Mouse (Mus musculus): ENCODE measurements around the gene Cmya5. TPM values are rescaled to one million over a fixed set of nuclear protein-coding genes. Genes with fewer than 3 reads are reported as not detected.

Cmya5 gene
- polyA plus RNA-seq, 1 experiment from 2014 or later: 3.5 TPM

DNA sequence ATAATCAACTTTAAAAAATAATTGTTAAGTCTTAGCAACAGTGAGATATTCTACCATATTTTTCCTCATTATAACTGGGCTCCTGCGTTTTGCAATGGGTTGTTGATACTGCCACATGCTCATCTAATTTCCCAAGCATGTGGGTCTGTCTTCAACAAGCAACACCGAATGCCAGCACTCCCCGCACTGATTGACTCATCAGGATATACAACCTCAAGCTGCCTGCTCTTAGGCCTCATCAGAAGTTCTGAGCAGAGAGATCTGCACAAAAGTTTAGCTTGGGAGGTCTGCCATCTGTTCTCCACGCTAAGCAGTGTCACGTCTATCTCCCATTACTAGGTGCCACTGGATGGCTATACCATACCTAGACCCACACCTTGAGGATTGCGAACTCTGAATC is 76.2 kb downstream of the Cmya5 start:
- WGBS: 96% methylated on average over 6 of the region's 6 CpGs
- H3K27me3 ChIP-seq (replicated peaks; ENCODE audit: control insufficient read depth, insufficient read depth, low read length): no peaks in the 10 kb centered on the region
- peaks cover 7% of the 10 kb centered on the region for H3K4me1 ChIP-seq (ENCODE audit: control insufficient read depth, insufficient read depth, low read length)
- ATAC-seq (ENCODE audit: low read depth) (no peak), DNase-seq (ENCODE audit: low spot score) (no peak)
- H3K9ac ChIP-seq (ENCODE audit: low read depth, low read length): no peak overlapping the region
- no peak overlapping the region for H3K4me2 ChIP-seq (ENCODE audit: low read depth, low read length)
- no peaks in the 10 kb centered on the region for H3K36me3 ChIP-seq (ENCODE audit: control insufficient read depth, insufficient read depth, low read length)
- no peaks in the 10 kb centered on the region for H3K9me3 ChIP-seq (ENCODE audit: control insufficient read depth, low read length)
- no peak overlapping the region for H3K27ac ChIP-seq (replicated peaks; ENCODE audit: low read depth, low read length)
- H3K4me3 ChIP-seq (ENCODE audit: low read depth, low read length): no peak overlapping the region

GRCm38 (mm10) chr13:93062860-93063636 is 81.5 kb downstream of the Cmya5 start:
- Histone ChIP-seq H3K27me3 (replicated peaks; ENCODE audit: control insufficient read depth, insufficient read depth, low read length) (no peaks in the 10 kb centered on the region), H3K9ac (ENCODE audit: low read depth, low read length) (no peak overlapping the region), H3K27ac (replicated peaks; ENCODE audit: low read depth, low read length) (no peak overlapping the region), H3K4me1 (ENCODE audit: control insufficient read depth, insufficient read depth, low read length) (no peaks in the 10 kb centered on the region), H3K9me3 (ENCODE audit: control insufficient read depth, low read length) (no peaks in the 10 kb centered on the region), H3K4me2 (ENCODE audit: low read depth, low read length) (no peak overlapping the region), H3K36me3 (ENCODE audit: control insufficient read depth, insufficient read depth, low read length) (no peaks in the 10 kb centered on the region), H3K4me3 (ENCODE audit: low read depth, low read length) (no peak overlapping the region)
- DNase-seq (ENCODE audit: low spot score) (peak; percentile 38), ATAC-seq (ENCODE audit: low read depth) (peak; percentile 62; the same call in 1 of the 2 replicates)
- 66% methylated on average over 13 of the region's 13 CpGs for WGBS

GRCm38 (mm10) chr13:93061311-93061710 is 83.2 kb downstream of the Cmya5 start:
- Histone ChIP-seq H3K27me3 (replicated peaks; ENCODE audit: control insufficient read depth, insufficient read depth, low read length) (no peaks in the 10 kb centered on the region), H3K4me3 (ENCODE audit: low read depth, low read length) (no peak overlapping the region), H3K4me2 (ENCODE audit: low read depth, low read length) (no peak overlapping the region), H3K9ac (ENCODE audit: low read depth, low read length) (no peak overlapping the region), H3K9me3 (ENCODE audit: control insufficient read depth, low read length) (no peaks in the 10 kb centered on the region), H3K4me1 (ENCODE audit: control insufficient read depth, insufficient read depth, low read length) (no peaks in the 10 kb centered on the region), H3K27ac (replicated peaks; ENCODE audit: low read depth, low read length) (no peak overlapping the region), H3K36me3 (ENCODE audit: control insufficient read depth, insufficient read depth, low read length) (no peaks in the 10 kb centered on the region)
- ATAC-seq (ENCODE audit: low read depth): no peak
- WGBS: 80% methylated on average over 4 of the region's 4 CpGs
- no peak for DNase-seq (ENCODE audit: low spot score)

DNA sequence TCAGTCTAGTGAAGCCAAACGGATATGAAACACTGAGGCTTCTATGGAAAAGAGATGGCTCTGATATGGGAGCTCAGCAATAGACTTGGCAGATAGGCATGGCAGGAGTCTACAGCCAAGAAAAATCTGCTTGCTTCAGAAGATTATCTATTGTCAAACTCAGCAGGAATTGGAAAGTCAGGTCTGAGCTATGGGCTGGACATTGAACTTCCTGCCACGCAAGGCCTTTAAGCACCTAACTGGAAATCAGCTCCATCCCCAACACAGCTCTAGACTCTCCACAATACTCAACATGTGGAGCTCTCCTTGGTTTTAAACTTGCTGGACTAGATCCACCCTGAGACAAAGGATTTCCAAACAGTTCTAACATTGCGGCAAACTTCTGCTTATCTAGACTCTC is 84.1 kb downstream of the Cmya5 start:
- H3K4me3 ChIP-seq (ENCODE audit: low read depth, low read length): no peak overlapping the region
- H3K27me3 ChIP-seq (replicated peaks; ENCODE audit: control insufficient read depth, insufficient read depth, low read length): no peaks in the 10 kb centered on the region
- no peak overlapping the region for H3K4me2 ChIP-seq (ENCODE audit: low read depth, low read length)
- no peak overlapping the region for H3K27ac ChIP-seq (replicated peaks; ENCODE audit: low read depth, low read length)
- no peak overlapping the region for H3K9ac ChIP-seq (ENCODE audit: low read depth, low read length)
- DNase-seq (ENCODE audit: low spot score): no peak
- no peaks in the 10 kb centered on the region for H3K36me3 ChIP-seq (ENCODE audit: control insufficient read depth, insufficient read depth, low read length)
- no peak for ATAC-seq (ENCODE audit: low read depth)
- H3K4me1 ChIP-seq (ENCODE audit: control insufficient read depth, insufficient read depth, low read length): no peaks in the 10 kb centered on the region
- WGBS: 83% methylated on average over 3 of the region's 3 CpGs
- H3K9me3 ChIP-seq (ENCODE audit: control insufficient read depth, low read length): no peaks in the 10 kb centered on the region

GRCm38 (mm10) chr13:93058551-93059011 is 85.9 kb downstream of the Cmya5 start:
- no peaks in the 10 kb centered on the region for H3K27me3 ChIP-seq (replicated peaks; ENCODE audit: control insufficient read depth, insufficient read depth, low read length)
- H3K9me3 ChIP-seq (ENCODE audit: control insufficient read depth, low read length): no peaks in the 10 kb centered on the region
- H3K27ac ChIP-seq (replicated peaks; ENCODE audit: low read depth, low read length): no peak overlapping the region
- no peak overlapping the region for H3K9ac ChIP-seq (ENCODE audit: low read depth, low read length)
- H3K36me3 ChIP-seq (ENCODE audit: control insufficient read depth, insufficient read depth, low read length): no peaks in the 10 kb centered on the region
- no peaks in the 10 kb centered on the region for H3K4me1 ChIP-seq (ENCODE audit: control insufficient read depth, insufficient read depth, low read length)
- 77% methylated on average over 5 of the region's 5 CpGs for WGBS
- ATAC-seq (ENCODE audit: low read depth) (no peak), DNase-seq (ENCODE audit: low spot score) (no peak)
- no peak overlapping the region for H3K4me3 ChIP-seq (ENCODE audit: low read depth, low read length)
- no peak overlapping the region for H3K4me2 ChIP-seq (ENCODE audit: low read depth, low read length)

DNA sequence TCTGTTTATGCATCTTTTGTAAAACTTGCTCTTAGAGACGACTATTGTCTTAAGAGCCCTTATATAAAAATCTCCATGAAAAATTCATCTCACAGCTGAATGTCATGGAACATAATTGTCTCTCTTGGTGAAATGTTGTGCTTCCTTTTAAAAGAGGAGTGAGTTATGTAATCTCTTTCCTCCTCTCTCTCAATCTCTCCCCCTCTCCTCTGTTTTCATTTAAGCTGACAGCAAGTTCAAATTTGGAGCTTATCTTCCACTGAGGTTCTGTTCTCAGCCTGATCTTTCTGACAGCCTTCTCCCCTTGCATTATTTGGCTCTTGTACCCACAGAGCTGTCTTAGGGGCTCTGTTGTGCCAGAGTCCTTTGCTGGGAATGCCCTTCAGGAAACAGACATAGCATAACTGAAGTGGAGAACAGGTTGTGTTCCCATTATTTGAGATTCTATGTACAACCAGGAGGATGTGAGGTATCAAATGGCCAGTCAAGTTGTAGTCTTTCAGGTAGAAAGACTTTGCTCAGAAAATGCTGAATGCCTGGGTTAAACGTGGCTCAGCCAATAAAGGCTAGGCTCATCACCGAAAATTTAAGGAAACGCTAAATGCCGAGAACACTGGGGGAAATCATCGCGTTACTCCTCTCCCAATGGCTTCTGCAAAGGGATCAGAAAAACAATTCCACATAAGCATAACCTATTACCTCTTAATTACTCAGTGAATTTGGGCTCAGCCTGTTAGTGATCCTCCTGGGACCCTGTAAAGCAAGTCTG is 86.8 kb downstream of the Cmya5 start:
- Histone ChIP-seq H3K9ac (ENCODE audit: low read depth, low read length) (no peak overlapping the region), H3K4me2 (ENCODE audit: low read depth, low read length) (no peak overlapping the region), H3K36me3 (ENCODE audit: control insufficient read depth, insufficient read depth, low read length) (no peaks in the 10 kb centered on the region), H3K4me1 (ENCODE audit: control insufficient read depth, insufficient read depth, low read length) (no peaks in the 10 kb centered on the region), H3K27ac (replicated peaks; ENCODE audit: low read depth, low read length) (no peak overlapping the region), H3K27me3 (replicated peaks; ENCODE audit: control insufficient read depth, insufficient read depth, low read length) (no peaks in the 10 kb centered on the region), H3K4me3 (ENCODE audit: low read depth, low read length) (no peak overlapping the region), H3K9me3 (ENCODE audit: control insufficient read depth, low read length) (no peaks in the 10 kb centered on the region)
- ATAC-seq (ENCODE audit: low read depth): no peak
- WGBS: 77% methylated on average over 7 of the region's 7 CpGs
- DNase-seq (ENCODE audit: low spot score): no peak

- H3K36me3 ChIP-seq (ENCODE audit: control insufficient read depth, insufficient read depth, low read length): no peaks in the 10 kb centered on the region
- no peak overlapping the region for H3K4me3 ChIP-seq (ENCODE audit: low read depth, low read length)
- WGBS: 79% methylated on average over 1 of the region's 1 CpGs
- H3K27ac ChIP-seq (replicated peaks; ENCODE audit: low read depth, low read length): no peak overlapping the region
- no peaks in the 10 kb centered on the region for H3K9me3 ChIP-seq (ENCODE audit: control insufficient read depth, low read length)
- H3K4me2 ChIP-seq (ENCODE audit: low read depth, low read length): no peak overlapping the region
- ATAC-seq (ENCODE audit: low read depth): no peak
- no peaks in the 10 kb centered on the region for H3K4me1 ChIP-seq (ENCODE audit: control insufficient read depth, insufficient read depth, low read length)
- DNase-seq (ENCODE audit: low spot score): no peak
- no peak overlapping the region for H3K9ac ChIP-seq (ENCODE audit: low read depth, low read length)
- no peaks in the 10 kb centered on the region for H3K27me3 ChIP-seq (replicated peaks; ENCODE audit: control insufficient read depth, insufficient read depth, low read length)
These were observed 88.4 kb downstream of the Cmya5 start for GRCm38 (mm10) chr13:93056091-93056490.

DNA sequence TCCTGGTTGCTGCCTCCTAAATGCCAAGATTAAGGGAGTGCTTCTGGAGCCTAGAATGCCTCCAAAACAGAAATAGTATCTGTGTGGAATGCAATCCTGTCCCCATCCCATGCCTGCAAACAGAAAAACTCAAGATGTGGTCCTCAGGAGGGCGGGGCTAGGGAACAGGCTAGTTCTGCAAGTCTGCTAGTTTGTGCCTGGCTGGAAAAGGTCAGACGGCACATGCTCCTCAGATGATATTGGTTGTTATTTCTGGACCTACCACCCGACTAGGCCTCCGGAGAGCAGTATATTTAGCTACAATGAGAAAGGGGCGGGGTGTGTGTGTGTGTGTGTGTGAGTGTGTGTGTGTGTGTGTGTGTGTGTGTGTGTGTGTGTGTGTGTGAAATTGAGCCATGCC is 93.0 kb downstream of the Cmya5 start:
- Histone ChIP-seq H3K4me1 (ENCODE audit: control insufficient read depth, insufficient read depth, low read length) (no peaks in the 10 kb centered on the region), H3K27ac (replicated peaks; ENCODE audit: low read depth, low read length) (no peak overlapping the region), H3K27me3 (replicated peaks; ENCODE audit: control insufficient read depth, insufficient read depth, low read length) (no peaks in the 10 kb centered on the region), H3K9ac (ENCODE audit: low read depth, low read length) (no peak overlapping the region), H3K4me3 (ENCODE audit: low read depth, low read length) (no peak overlapping the region), H3K4me2 (ENCODE audit: low read depth, low read length) (no peak overlapping the region), H3K9me3 (ENCODE audit: control insufficient read depth, low read length) (no peaks in the 10 kb centered on the region), H3K36me3 (ENCODE audit: control insufficient read depth, insufficient read depth, low read length) (no peaks in the 10 kb centered on the region)
- WGBS: 78% methylated on average over 5 of the region's 5 CpGs
- ATAC-seq (ENCODE audit: low read depth) (0 out of 2 replicates have a peak, but pooled peaks have one; percentile 22), DNase-seq (ENCODE audit: low spot score) (peak; percentile 13)

Data from embryonic facial prominence, embryonic 14.5 days (tissue).